Mouse (Mus musculus): ENCODE data around the gene Acox2.
"Not testable (repeated sequence)": the region's sequence is repeated elsewhere in the genome, so short reads cannot be mapped to it uniquely, and the experiment has no call there.

The Acox2 gene

DNA sequence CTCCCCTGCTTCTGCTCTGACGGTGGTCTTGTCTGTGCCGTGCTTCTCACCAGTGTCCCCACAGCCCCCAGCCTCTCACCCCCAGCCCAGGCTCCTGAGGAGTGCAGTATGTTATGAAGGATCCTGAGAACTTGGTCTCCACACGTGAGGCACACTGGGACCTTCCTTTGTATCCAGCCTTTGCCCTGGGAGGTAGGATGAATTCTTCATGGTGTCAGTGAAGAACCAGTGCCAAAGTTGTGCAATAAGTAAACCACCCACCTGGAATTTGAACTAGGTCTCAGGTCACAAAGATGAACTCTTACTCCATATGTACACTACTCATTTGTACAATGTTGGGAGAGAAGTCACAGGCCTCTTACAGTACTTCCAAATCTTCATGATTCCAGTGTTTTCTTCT is at the start of gene Acox2:
Acox2 (minus strand) TSS at position 188 of the 400 bp plus-strand sequence.
- DNase-seq (ENCODE audit: low spot score): no peak

- DNase-seq (ENCODE audit: low spot score): no peak
Observed at GRCm38 (mm10) chr14:8308650-8309049, 49.5 kb upstream of the Acox2 start.

GRCm38 (mm10) chr14:8306884-8307283 is 47.7 kb upstream of the Acox2 start:
- DNase-seq (ENCODE audit: low spot score): no peak

DNA sequence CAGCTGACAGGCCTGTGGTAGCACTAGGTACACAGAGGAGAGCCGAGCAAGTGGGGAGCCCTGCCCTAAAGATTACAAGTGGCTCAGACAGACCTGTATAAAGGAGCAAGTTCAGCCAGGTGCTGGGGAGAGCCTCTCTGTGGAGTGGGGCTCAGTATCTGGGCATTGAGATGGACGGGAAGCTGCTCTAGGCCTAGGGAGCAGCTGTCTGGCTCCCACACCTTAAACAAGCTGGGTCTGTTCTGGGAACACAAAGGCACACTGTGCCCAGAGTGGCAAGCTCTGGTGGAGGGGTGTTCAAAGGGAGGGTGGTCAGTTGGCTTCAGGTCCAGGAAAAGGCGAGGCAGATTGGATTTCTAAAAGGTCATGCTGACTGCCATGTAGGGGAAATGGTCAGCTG is 45.9 kb upstream of the Acox2 start:
- DNase-seq (ENCODE audit: low spot score): no peak

GRCm38 (mm10) chr14:8304082-8304481 is 44.9 kb upstream of the Acox2 start:
- DNase-seq (ENCODE audit: low spot score): no peak

- no peak for DNase-seq (ENCODE audit: low spot score)
Observed at GRCm38 (mm10) chr14:8302687-8303086, 43.5 kb upstream of the Acox2 start.

DNA sequence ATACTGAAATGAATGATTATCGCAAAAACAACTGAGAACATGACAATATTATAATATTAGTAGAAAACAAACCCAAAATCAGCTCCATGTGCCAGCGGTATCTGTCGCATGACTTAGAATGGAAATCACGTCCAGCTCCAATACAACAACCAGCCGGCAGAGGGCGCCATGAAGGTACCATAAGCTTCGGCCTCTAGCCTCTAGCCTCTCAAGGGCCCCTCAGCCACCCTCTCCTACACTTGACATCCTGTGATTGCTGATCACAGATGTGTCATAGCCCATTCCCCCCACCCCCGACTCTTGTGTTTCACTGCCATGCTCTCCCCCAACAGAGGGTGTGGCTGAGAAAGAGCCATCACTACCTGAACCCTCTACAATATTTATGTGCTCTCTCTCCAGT is 41.1 kb upstream of the Acox2 start:
- no peak for DNase-seq (ENCODE audit: low spot score)

DNA sequence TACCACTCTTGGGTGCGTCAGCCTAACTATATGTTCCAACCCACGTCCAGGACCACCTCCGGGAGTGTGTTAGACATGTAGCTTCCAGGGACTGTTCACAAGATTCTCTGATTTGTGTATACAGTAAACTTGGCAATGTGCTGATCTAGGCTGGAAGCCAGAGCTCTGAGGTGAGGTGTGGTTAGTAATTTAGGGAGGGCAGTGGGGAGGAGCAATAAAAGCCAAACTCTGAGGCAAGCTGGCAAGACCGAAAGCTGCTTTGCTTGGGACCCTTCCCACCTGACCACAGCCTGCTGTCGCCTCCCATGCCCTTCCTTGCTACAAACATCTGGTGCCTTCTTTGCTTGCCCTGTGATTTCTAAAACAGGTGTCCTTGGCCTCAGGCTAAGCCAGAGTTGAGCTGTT is 38.7 kb upstream of the Acox2 start:
- no peak for DNase-seq (ENCODE audit: low spot score)

- DNase-seq (ENCODE audit: low spot score): no peak
Observed at GRCm38 (mm10) chr14:8294257-8294656, 35.1 kb upstream of the Acox2 start.

DNA sequence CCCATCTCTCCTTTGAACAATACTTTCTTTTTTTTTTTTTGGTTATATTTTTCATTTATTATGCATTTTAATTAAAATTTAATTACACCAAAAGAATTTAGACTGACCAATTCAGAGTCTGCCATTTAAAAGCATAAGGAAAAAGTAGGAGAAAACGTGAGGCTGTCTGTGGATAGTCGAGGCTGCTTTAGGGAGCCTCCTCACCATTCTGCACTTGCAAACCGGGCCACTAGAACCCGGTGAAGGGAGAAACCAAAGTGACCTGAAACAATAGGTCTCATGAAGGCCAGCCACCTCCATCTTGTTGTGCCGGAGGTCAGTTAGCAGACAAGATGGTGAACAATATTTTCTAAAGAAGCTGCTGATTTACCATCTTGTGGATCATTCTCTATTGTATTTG is 27.4 kb upstream of the Acox2 start:
- not testable (repeated sequence) for DNase-seq (ENCODE audit: low spot score)

- DNase-seq (ENCODE audit: low spot score): no peak
Observed at GRCm38 (mm10) chr14:8283784-8284183, 24.6 kb upstream of the Acox2 start.

GRCm38 (mm10) chr14:8271281-8271680 is 12.1 kb upstream of the Acox2 start:
- DNase-seq (ENCODE audit: low spot score): not testable (repeated sequence)

GRCm38 (mm10) chr14:8264378-8264777 is 5.2 kb upstream of the Acox2 start:
- DNase-seq (ENCODE audit: low spot score): no peak

DNA sequence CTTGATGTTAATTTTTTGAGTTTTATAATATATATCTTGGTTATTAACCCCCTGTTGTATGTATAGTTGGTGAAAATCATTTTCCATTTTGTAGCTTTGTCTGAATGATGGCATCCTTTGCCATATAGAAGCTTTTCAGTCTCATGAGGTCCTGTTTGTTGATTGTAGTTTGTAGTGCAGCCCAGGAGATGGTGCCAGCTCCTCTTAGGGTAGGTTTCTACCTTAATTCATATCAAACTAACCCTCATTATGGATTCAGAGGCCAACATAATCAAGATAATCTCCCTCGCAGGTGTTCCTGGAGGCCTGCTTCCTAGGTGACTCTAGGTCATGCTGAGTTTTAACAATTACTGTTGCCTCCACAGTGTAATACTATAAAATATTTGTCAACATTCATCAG is 3.1 kb upstream of the Acox2 start:
- DNase-seq (ENCODE audit: low spot score): no peak

DNA sequence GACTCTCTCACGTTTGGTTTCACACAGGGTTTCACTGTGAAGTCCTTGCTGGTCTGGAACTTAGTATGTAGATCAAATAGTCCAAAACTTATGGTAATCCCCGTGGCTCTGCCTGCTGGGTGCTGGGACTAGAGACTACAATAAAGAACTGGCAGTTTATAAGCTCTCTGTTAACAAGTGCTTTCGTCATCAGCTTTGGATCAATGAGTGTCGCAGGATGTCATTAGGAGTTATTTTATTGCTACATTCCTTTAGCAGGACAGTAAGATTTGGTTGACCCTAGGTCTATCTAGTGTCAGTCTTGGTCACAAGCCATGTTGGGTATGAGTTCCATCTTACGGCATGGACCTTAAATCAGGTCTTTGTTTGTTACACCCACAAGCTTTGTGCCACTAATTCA is 1.1 kb upstream of the Acox2 start:
- no peak for DNase-seq (ENCODE audit: low spot score)

GRCm38 (mm10) chr14:8258752-8259151 is 401 bp downstream of the Acox2 start:
- no peak for DNase-seq (ENCODE audit: low spot score)

DNA sequence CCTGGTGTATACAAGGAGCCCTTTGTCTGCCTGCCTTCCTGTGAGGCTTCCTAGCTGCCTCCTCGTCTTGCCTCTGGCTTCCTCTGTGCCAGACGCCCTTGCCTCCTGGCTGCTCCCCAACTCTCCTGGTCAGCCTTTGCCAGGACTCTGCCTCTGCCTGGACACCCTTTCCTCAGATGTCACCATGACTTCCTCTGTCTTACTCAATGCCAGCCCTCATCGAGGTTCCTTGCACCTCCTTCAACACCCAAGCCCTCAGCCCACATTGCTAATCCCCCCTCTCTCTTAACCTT is 872 bp downstream of the Acox2 start:
- no peak for DNase-seq (ENCODE audit: low spot score)

GRCm38 (mm10) chr14:8257521-8258334 is 1.4 kb downstream of the Acox2 start:
- no peak for DNase-seq (ENCODE audit: low spot score)

GRCm38 (mm10) chr14:8256881-8257280 is 2.3 kb downstream of the Acox2 start:
- no peak for DNase-seq (ENCODE audit: low spot score)

- DNase-seq (ENCODE audit: low spot score): no peak
Observed at GRCm38 (mm10) chr14:8256072-8256471, 3.1 kb downstream of the Acox2 start.

DNA sequence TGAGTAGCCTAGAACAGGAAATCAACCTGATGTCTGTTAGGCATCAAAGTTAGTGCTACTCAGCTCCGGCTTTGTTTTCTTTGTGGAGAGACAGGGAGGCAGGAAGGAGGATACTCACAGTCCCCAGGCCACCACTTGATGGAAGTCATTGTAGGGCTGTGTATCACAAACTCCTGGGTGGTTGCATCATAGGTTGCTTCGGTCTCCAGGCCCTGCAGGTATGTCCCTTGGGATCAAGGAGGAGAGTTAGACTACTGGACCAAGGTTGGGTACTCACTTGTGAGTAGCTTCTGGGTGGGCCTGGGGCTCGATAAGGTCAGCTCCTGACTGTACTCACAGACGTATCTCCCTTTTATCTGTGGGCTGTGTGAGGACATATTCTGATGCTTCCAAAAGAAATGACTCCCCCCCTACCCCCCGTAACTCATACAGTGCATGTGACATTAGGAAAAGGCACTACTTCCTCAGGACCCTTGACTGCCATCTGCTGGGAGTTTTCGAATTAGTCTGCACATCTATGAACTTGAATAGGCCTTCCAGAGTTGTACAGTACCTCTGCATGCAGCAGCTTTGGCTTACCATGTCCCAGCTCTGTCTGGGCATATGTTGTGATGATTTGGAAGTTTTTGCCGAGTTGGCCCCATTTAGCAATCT is 4.0 kb downstream of the Acox2 start:
- no peak for DNase-seq (ENCODE audit: low spot score)

DNA sequence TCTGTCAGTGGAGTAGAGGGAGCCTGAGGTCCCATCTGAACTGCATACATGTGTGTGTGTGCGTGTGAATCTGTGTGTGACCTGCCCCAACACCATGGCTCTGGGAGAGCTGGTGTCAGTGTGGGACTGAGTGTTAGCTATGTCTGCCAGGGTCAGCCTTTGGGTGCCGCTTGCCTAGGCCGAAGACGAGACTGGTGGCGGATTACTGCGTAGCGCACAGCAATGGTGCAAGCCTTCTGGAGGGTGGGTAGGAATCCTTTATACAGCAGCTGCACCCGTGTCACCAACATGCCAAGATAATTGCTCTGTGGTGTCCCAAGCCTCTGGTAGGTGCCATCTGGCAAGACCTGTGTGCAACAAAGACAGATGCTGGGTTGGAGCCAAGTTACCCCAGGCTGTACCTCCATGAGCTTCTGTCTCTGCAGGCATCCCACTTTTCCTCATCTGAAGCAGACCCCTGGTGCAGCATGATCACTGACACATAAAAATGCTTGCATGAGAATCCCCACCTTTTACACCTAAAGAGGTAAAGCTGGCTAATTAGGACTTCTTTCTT is 7.7 kb downstream of the Acox2 start:
- no peak for DNase-seq (ENCODE audit: low spot score)

GRCm38 (mm10) chr14:8250141-8250871 is 8.8 kb downstream of the Acox2 start:
- no peak for DNase-seq (ENCODE audit: low spot score)
